Mouse (Mus musculus) brain, embryonic 14.5 days (tissue): Measurements from ENCODE around the gene Med13l. TPM values are rescaled to one million over a fixed set of nuclear protein-coding genes. Genes with fewer than 3 reads are reported as not detected.

Experiments
- DNase-seq: peaks from one replicate; pipeline ENCODE4 v3.0.0-alpha.2; 2011; ENCODE audit warnings: low read depth
- CTCF ChIP-seq: fragments of 200-500 bp; IDR thresholded peaks from 2 replicates; pipeline ENCODE4 v1.5.1; 2012; ENCODE audit warnings: inconsistent platforms, mild to moderate bottlenecking, moderate library complexity, borderline replicate concordance; ENCODE audit not compliant: insufficient read depth, insufficient read length; ENCODE audit errors: extremely low read depth
- POLR2A ChIP-seq: fragments of 200-500 bp; IDR thresholded peaks from 2 replicates; pipeline ENCODE4 v1.6.1; 2012; ENCODE audit warnings: mild to moderate bottlenecking, inconsistent platforms, borderline replicate concordance; ENCODE audit not compliant: poor library complexity, insufficient read depth, insufficient read length, severe bottlenecking; ENCODE audit errors: extremely low read depth
- polyA plus RNA-seq: library from polyadenylated mRNA; depleted of rRNA; stranded (reverse); fragments of >200 nt; gene quantifications from 2 replicates; pipeline ENCODE4 v1.2.3, GENCODE M21; 2012

The Med13l gene
- polyA plus RNA-seq, 1 experiment: 25.9 TPM

DNA sequence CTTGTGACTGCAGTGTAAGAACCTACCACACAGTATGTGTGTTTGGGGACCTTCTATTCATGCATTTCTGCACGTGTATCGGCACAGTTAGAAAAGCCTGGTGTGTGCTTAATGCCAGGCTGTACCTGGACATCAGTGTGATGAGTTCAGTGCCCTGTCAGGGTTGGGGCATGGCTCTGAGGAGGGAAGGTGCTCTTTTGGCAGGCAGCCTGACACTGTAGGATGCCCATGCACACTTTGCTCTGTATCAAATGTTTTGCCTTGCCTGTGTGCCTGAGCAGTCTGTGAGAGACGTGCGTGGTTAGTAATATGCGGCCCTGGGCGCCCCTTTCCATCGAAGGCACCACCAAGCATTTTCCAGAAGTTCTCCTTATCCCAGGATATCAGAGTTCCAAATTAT lies 136.6 kb downstream of the Med13l start:
- no peak for DNase-seq
- TF ChIP-seq POLR2A (no peak), CTCF (no peak)

GRCm38 (mm10) chr5:118700978-118701377 lies 140.5 kb downstream of the Med13l start:
- DNase-seq: no peak
- TF ChIP-seq CTCF: no peak

DNA sequence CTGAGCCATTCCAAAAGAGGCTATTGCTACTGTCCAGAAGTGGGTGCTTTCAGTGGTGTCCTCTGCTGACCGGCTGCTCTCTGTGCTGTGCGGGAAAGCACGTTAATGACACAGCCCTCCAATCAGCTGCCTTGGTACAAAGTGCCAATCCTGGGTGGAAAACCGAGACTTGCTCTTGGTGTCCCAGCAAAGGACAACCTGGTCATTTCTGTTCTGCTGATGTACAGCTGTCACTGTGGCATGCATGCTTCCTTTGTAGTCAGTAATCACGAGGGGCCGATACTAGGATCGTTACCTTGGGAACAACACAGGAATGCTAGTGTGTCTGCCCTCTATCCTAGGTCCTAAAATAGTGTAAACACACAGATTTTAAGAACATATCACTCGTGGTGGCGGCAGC lies 142.2 kb downstream of the Med13l start:
- DNase-seq: no peak
- TF ChIP-seq CTCF: no peak
- TF ChIP-seq POLR2A: no peak

DNA sequence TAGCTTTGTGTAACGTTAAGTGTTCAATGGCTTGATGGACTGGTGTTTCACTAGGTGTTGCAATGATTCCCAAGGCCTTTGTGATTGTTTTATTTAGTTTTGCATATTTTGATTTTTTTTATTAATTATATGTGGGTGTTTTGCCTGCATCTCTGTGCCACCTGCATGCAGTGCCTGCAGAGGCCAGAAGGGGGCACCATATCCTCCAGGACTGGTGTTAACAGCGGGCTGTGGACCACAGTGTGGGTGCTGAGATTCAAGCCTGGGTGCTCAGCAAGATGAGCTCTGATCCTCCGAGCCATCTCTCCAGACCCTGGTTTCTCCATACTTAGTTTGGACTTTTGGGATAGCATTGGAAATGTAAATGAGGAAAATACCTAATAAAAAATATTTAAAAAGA lies 143.7 kb downstream of the Med13l start:
- TF ChIP-seq CTCF (peak; percentile 64), POLR2A (no peak)

DNA sequence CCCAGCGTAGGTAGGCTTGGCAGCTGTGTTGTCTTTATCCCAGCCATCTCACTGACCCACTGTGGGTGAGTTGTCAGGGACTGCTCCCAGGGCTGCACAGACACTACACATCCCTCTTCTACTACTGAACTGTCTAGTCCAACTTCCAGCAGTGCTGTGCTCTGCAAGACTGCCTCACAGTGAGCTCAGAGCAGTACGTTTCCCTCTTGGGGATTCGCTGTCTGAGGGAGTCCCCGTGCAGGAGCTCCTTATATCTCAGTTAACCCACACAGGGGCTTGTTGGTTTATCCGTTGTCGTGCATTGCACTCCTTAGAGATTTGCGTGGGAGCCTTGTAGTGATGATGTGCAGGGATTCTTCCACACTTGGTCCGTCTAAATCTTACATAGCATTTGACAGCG lies 144.5 kb downstream of the Med13l start:
- no peak for TF ChIP-seq CTCF
- no peak for TF ChIP-seq POLR2A
- DNase-seq: no peak

More for the DNA sequence above, 143.7 kb downstream of the Med13l start:
- no peak for DNase-seq

- TF ChIP-seq CTCF (no peak), POLR2A (no peak)
- DNase-seq: peak; percentile 90
Observed at GRCm38 (mm10) chr5:118706009-118706408, 145.5 kb downstream of the Med13l start.

GRCm38 (mm10) chr5:118706414-118706813 lies 145.9 kb downstream of the Med13l start:
- DNase-seq: peak; percentile 81
- TF ChIP-seq CTCF: no peak

- no peak for TF ChIP-seq POLR2A
- no peak for TF ChIP-seq CTCF
Observed at GRCm38 (mm10) chr5:118707501-118707900, 147.0 kb downstream of the Med13l start.

DNA sequence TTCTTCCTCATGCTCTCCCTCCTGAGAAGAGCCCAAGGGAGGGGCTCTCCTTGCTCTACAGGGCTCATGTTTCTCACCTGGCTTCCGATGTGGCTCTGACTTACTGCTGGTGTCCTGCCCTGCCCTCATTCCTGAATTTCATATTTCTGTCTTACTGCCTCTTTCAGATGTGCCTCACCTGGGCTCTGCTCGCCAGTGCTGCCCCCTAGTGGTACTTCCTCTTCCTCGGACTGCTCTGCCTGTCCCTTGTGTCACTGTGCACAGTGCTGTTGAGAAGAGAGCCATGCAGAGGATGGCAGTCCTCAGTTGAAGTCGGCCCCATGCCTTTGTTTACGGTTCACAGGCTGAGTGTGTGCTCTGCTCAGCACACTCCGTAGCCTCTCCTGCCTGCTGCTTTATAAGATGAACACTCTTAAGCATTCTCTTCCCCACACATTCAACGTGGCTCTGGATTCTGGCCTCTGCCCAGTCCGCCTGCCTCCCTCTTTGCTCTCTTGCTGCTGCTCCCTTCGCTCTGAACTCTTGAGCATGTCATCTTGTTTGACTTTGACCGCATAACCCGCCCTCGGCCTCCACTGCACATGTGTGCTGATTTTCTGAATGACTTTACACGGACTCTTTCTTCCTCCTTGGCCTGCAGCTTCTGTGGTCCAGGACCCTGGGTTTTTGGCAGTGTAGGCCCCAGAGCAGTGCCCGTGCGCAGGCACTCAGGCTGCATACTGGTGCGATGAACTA lies 147.9 kb downstream of the Med13l start:
- peak; percentile 68 for DNase-seq
- no peak for TF ChIP-seq POLR2A
- peak; percentile 79 for TF ChIP-seq CTCF

More at GRCm38 (mm10) chr5:118707501-118707900, 147.0 kb downstream of the Med13l start:
- DNase-seq: peak; percentile 75

GRCm38 (mm10) chr5:118709847-118710251 lies 149.4 kb downstream of the Med13l start:
- peak; percentile 70 for DNase-seq
- TF ChIP-seq CTCF: no peak
- no peak for TF ChIP-seq POLR2A

GRCm38 (mm10) chr5:118715518-118715917 lies 155.0 kb downstream of the Med13l start:
- TF ChIP-seq CTCF (no peak), POLR2A (no peak)
- DNase-seq: peak; percentile 72

DNA sequence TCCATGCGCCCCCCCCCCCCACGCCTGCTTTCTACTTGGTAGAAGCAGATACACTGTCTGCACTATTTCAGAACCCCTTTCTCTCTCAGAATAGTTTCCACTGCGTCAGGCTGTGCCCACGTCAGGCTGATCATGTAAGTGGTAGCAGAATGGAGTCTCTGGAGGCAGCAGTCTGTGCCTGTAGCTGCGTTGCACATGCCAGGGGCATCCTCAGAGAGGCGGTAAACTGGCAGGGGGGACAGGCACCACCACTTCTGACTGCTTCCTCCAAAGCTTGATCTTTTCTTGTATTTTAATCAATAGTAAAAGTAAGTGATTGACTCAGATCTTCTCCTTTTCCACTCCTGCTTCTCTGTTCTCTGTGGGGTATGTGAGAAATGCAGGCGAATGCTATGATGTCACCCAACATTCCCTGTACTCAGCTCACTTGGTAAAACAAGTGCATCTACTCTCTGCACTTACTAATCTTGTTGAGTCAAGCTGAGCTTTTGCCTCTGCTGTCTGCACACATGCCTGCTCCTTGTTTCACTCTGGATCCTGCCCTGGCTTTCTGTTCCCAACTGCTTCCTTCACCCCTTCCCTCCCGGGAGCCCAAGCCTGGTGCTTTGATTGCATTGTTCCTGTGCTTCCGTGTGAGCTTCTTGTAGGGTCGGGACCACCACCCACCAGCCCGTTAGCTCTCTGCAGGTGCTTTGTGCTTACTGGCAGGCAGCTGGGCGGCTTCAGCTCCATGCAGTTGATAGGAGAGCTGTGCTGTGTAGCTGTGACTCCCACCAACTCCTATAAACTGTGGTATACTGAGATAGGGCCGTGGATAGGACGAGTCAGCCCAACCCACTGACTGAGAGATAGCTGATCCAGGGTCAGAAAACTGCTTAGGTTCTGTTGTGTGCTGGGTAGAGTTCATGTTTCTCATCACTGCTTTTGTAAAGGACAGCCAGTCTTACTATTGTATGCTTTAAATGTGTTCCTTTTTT lies 156.1 kb downstream of the Med13l start:
- TF ChIP-seq POLR2A (no peak), CTCF (no peak)
- DNase-seq: no peak

- DNase-seq: no peak
- TF ChIP-seq POLR2A (no peak), CTCF (no peak)
Observed at GRCm38 (mm10) chr5:118717456-118717855, 157.0 kb downstream of the Med13l start.
